Mouse (Mus musculus): Measurements from ENCODE around the gene Ccdc6.
A peak's percentile ranks its signal among the peaks of the same experiment; 100 is the strongest.
"Not testable (repeated sequence)": the region's sequence is repeated elsewhere in the genome, so short reads cannot be mapped to it uniquely, and the experiment has no call there.

Gene Ccdc6

DNA sequence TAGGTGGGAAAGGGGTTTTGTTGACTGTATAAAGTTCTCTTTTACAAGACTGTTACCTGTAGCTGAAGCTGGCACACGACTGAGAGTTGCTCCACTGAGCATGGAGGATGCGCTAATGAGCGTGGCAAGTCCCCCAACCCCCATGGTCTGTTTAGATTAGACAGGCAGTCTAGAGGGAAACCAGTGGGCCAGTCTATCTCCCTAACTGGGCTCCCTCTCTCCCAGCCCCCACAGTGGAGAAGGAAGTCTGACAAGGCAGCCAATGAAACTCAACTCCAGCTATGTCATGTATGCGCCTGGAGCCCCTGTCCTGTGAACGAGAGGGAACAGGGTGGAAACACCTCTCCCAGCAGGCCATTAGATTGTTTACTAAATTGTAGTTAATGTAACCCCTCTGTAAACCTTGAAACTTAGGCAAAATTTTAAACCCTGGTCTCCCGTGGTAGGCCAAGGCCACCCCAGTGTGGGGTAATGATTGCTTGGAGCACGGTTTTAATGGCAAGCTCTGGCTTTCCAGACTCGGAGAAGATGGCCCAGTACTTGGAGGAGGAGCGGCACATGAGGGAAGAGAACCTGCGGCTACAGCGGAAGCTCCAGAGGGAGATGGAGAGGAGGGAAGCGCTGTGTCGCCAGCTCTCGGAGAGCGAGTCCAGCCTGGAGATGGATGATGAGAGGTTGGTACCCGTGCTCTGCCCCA lies 77.7 kb downstream of the Ccdc6 start:
- no peak for DNase-seq

DNA sequence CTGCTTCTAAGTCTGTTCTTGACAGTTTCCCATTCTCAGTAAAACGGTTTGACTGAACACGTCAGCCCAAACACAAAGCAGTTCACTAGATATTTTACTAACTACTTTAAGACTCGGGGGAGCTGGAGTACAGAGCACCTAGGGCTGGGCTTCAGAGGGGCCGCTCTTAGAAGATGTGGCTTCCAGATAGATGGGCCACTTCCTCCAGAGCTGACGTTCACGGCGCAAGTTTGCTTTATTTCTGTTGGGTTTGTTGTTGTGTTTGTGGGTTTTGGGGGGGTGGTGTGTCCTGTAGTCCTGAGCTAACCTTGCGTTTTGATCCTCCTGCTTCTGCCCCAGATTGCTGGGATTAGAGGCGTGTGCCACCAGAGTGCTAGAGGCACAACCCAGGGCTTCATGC lies 83.8 kb downstream of the Ccdc6 start:
- no peak for DNase-seq

DNA sequence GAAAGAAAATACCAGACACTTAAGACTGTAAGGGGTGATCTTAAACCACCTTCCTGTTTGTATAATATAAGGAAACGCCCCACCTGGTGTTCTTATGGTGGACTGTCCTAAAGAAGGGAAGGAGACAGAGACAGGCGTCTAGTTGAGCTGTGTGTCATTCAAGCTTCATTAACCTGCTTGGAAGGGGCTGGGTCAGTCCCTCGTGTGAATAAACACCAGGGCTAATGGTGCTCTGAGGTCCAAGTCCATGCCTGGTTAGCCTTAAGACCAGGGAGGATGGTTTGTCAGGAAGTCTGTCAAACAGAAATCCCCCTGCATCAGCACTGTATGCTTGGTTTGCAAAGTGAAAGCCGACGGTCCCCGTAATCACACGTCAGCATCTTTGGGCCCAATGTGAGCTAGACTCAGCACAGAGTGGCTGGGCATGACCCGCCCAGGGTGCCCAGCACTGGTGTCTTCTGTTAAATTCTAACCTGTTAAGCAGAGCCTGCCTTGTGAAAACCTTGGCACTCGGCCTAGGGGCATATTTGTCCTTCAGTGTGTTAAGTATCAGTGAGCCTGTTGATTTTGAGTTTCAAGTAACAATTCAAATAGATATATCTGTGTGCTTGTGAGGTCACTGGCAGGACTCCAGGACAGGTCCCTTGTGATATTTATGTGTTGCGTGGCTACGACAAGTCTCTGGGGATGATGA lies 84.5 kb downstream of the Ccdc6 start:
- peak; percentile 96 for DNase-seq

DNA sequence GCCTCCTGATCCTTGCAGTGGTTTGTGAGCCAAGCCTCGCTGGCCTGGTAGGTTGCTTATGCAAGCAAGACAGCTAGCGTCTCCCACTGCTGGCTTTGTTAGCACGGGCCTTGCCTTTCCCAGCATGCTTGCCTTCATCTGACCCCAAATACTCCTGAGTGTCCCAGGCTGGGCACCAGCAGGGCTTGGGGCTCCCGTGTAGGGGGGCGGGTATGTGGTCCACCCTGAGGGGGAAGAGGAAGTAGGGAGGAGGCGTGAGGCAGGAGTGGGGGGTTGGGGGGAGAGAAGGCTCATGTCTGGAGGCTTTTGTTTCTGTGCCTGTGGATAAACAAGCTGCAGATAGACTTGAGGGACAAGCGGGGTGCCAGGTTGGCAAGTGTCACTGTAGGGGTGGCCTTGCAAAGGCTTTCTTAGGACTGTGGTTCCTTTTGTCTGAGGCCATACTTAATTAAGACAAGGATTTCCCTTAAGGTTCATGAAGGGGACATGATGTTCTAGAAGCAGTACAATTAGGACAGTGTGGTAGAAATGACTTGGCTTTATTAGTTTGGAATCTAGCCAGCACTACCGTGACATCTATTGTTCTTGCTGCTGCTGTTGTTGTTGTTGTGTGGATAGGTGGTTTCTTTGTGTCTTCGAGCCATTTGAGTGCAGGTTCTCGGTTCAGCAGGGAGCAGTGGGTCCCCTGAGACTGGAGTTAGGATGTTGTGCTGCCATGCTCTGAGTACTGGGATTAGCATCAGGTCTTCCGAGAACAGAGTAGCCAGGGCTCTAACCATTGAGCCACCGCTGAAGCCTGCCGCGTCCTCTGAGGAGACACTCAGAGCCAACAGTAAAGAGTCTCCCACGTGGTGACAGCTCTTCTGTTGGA lies 86.5 kb downstream of the Ccdc6 start:
- peak; percentile 54 for DNase-seq

DNA sequence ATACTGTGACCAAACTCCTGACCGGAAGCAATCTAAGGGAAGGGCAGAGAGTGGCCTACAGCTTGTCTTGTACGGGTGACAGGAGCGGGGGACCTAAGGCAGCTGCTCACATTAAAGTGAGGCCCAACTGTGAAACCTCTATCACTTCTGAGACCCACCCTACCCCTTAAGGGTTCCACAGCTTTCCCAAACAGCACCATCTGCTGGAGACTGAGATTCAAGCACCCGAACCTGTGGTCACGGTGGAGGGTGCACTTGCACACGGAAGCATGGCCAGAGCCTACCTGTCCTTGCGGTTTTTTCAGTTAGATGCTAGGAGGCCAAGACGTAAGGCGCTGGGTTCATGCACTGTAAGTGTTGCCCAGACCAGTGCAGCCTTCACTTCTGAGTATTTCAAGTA lies 89.2 kb downstream of the Ccdc6 start:
- no peak for DNase-seq

DNA sequence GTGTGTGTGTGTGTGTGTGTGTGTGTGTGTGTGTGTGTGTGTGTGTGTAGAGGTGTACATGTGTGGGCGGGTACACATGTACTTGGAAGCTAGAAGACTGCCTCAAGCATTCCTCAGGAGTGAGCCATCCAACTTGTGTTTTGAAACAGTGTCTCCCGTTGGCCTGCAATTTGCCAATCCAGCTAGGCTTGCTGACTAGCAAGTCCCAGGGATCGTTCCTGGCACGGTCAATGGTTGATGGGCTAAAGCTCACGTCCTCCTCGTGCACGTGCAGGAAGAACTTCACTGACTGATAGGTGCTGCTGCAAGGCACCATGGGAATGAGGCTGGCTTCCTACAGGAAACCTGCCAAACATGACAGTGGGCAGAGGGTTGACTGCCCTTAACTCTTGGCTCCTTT lies 89.7 kb downstream of the Ccdc6 start:
- DNase-seq: peak; percentile 77

DNA sequence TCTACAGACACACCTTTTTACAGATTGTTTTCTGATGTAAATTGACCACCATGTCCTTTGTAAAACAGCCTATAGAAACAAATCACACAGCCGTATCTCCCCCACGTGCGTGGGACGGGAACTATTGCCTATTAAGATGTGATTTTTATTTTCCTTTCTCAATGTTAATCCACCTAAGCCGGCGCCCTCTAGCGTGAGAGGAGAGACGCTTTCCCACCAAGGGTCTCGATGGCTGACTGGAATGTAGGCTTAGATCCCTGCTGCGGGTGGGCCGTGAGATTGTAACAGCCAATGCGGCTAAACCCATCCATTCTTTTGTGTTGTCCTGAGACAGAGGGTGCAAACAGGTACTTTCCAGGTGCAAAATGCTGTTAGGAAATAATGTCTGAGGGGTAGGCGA lies 92.9 kb downstream of the Ccdc6 start:
- DNase-seq: no peak

DNA sequence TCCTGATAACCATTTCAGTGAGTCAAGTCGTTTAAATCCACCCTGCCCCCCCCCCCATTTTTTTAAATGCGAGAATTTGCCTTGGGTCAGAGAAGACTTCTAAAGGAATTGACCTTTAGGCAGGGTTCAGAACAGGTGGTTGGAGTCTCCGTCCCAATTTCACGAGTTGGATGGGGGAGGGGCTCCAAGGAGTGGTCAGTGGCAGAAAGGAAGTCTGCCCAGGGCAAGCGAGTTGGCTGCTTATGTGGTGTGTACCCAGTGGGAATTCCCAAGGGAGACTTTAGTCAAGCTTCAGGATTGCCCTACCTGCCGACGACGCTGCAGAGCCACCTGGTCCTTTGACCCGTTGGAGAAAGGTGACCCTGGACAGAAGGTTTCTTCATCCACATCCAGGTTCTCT lies 97.4 kb downstream of the Ccdc6 start:
- DNase-seq: no peak

DNA sequence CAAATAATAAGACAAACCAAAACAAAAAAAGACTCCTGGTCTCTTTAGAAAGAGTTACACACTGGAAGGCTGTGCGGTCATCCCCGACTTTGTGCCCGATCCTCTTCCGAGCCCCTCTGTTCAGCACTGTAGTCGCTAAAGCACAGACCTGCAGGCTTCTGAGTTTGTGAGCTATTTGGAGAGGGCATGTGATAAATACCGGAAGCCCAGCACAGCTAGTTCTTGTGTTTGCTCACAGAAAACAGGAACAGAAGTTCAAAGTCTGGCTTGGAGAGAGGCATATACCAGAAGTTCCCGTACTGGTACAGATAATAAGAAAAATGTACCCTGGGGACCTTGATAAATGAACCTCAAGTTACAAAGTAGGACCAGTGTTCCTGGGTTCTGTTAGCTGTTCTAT lies 98.4 kb downstream of the Ccdc6 start:
- no peak for DNase-seq

DNA sequence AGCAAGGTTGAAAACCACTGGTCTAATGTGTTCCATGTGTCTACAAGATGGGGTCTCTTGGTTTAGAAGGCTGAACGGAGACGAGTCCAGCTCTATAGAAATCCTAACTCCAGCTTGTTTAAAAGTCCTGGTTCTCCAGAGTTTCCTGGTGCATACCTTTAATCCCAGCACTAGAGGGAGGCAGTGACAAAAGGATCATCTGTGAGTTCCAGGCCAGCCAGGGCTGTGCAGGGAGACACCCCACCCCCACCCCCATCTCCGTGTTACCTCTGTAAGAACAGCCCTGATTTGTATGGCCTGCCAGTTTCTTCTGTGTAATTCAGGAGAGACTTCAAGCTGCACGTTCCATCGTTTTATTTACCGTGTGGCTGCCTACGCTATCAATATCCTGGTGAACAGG lies 98.9 kb downstream of the Ccdc6 start:
- DNase-seq: peak; percentile 46

DNA sequence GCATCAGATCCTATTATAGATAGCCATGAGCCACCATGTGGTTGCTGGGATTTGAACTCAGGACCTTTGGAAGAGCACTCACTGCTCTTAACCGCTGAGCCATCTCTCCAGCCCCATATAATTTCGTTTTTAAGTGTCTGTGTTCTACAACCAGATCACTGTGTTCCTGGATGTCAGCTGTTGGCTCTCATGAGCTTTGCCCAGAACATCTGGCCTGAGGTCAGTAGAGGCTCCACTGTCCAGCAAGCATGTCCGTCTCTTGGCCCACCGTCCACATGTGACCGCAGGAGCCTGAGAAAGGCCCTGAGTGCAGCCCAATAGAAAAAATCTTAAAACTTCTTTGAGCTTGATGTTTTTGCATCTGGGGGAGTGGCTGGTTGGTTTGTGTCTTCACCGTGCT lies 99.7 kb downstream of the Ccdc6 start:
- no peak for DNase-seq

DNA sequence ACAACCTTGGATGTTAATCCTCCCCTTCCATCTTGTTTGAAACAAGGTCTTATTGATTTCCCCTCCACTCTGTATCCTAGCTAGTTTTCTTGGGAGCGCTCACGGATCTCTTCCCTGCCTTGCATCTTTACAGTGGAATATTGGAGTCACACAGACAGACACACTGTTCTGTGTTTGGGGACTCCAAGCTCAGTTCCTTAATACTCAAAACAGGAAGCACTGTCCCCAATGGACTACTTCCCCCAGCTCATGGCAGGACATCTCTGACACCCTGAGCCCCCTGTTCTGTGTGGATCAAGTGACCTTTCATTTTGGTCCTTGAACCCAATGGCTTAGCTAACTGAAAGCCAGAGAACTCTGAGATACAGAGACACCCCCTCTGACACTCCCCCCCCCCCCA lies 100.7 kb downstream of the Ccdc6 start:
- no peak for DNase-seq

DNA sequence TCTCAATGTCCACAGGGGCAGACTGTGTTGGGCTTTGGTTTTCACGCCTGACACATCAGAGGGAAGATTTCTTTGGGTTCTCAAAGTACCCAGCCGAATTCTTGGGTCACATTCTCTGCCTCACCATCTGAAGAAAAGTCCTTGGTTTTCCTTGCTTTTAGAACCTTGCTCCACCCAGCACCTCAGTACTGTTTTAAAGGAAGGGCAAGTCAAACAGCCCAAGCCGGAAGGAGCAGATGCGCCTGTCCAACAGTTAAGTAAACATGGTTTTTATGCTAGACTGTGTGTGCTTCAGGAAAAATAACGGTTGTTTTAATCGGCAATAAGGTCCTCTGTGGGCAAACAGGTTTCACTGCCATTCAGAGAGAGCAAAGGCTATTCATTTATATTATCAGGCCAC lies 101.1 kb downstream of the Ccdc6 start:
- DNase-seq: no peak

DNA sequence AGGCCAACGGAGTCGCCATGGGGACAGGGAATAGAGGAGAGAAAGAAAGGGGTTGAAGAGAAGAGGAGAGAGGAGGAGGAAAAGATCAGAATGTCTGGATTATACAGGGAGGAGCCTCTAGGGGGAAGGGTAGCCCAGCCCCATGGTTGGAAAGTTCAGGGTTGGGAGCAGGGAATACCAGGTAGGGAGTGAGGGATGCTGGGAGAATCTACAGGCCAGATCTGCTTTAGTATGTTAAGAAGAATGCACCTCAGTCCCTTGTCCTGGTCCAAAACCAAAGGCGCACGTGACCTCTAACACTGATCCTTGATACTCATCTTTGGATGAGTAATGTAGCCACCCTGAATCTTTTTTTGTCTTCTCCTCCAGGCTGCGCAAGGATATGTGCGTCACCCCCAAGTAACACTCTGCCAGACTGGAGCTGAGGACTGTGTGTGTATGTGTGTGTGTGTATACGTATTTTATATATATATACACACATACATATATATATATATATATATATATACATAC lies 102.1 kb downstream of the Ccdc6 start:
- no peak for DNase-seq

DNA sequence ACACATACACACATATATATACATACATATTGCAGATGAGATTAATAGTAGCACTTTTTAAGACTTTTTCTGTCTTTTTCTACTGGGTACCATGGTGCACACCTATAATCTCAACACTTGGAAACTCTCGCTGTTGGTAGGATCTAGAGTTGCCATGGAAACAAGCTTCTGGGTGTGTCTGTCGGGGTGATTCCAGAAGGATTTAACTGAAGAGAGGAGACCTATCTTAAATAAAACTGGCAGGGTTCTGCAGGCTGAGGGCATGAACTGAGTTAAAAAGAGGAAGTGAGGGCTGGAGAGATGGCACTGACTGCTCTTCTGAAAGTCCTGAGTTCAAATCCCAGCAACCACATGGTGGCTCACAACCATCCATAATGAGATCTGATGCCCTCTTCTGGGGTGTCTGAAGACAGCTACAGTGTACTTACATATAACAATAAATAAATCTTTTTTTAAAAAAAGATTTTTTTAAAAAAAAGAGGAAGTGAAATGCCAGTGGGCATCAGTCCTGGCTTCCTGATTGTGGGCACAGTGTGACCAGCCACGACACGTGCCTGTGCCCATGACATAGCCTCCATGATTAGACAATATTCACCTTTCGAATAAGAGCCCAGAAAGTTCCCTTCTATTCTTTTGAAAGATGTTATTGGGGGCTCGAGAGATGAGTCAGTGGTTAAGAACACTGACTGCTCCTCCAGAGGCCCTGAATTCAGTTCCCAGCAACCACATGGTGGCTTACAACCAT lies 102.7 kb downstream of the Ccdc6 start:
- DNase-seq: no peak

DNA sequence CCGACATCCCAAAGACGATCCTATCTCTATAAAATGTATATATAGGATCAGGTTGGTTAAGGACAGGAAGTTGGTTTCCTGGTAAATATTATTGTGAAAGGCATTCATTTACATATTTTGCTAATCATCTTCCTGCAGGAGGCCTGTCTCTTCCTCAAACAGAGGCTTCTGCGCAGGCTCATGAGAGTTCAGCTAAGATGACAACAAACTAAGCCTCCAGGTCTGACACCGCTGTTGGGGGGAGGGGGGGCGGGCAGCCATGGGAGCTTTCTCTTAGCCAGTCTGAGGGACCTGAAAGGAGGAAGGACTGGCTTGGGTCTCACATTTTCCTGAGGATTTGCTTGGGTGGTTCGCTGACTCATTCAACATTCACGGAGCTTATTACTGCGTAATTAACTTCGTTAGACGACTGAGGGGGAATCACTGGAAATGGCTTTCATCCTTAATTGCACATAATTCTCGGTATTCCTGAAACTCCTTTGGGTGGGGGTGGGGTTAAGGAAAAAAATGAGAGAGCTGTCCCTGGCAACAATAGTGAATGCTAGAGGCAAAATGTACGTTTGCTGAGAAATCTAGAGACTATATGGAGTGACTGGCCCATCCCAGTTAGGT lies 104.1 kb downstream of the Ccdc6 start:
- no peak for DNase-seq

DNA sequence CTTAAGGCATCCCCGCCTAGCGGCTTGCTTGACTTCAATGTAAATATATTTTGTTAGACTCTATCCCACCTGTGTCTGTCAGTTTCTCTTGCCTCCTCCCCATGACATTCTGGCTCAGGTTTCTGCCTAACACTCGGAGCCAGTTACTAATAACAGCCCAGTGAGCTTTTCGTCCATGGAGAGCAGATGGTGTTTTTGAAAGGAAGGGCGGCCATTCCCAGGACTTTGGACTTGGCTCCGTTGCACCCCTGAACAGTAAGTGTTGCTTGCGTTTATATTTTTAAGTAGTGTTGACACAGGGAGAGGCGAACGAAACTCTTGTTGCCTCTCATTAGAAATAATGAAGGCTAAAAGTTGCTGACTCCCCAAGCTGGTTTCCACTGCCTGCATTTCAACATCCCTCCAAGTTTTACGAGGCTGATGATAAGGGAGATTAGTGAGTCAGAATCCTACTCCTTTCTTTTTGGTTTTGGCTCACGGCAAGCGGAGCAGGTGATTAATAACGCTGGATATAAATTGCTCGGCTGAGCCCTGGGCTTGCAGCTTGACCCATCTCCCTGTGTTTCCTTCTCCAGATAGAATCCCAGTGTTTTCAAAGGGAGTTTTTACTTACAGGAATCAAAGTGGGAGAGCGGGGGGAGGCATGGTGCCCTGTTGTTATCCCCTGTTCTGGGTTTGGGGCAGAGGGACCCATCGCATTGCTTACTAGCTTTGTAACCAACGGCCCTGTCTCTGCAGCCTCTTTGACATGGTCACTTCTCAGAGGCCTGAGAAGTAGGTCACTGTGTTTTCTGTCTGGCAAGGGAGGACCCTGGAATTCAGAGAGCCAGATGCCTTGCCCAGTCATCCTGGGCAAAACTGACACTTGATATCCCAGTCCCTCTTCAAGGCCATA lies 107.8 kb downstream of the Ccdc6 start, which contains the start of gene Mrln:
Mrln (plus strand) TSS at position 160 of the 895 bp plus-strand sequence.
- DNase-seq: no peak

DNA sequence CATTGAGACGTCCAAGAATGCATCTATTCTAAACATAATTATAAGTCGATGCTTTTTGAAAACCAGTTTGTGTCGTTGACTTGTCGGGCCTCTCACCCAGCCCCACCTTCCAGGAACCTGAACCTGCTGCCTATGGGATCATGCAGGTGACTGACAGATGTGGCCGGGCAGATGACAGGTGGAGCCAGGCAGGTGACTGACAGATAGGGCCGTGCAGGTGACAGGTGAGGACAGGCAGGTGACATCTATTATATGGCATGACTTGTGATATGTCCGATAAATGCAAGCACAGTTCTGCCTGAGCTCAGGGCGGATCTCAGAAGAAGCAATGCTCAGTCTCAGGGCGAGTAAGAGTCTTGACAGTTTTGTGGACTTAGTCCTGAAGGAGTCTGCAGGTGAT lies 114.4 kb downstream of the Ccdc6 start:
- no peak for DNase-seq

DNA sequence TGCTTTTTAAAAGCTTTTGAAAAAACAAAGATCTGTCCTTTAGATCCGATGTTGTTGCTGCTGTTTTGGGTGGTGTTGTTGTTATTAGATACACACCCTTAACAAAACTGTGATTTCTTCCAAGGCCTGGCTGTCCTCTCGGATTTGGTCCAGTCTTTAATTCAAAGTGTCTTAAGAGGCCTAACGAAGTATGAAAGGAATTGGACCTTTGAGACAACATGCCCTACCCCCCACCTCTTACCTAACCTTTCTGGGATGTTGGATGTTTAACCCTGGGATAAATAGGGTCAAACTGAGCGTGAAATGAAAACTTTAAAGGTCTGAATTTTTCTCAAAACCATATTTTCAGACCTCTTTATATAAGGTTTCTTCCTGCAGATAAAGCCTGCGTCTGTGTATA lies 124.0 kb downstream of the Ccdc6 start:
- peak; percentile 78 for DNase-seq

DNA sequence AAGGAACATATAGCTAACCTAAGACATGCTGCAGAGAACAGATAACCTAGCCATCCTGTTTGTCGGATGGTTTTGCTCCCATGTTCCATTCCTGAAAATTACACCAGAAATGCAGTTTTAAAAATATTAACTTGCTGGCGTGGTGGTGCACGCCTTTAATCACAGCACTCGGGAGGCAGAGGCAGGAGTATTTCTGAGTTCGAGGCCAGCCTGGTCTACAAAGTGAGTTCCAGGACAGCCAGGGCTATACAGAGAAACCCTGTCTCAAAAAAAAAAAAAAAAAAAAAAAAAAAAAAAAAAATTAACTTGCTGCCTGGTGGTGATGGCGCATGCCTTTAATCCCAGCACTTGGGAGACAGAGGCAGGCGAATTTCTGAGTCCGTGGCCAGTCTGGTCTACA lies 125.3 kb downstream of the Ccdc6 start:
- DNase-seq: not testable (repeated sequence)

DNA sequence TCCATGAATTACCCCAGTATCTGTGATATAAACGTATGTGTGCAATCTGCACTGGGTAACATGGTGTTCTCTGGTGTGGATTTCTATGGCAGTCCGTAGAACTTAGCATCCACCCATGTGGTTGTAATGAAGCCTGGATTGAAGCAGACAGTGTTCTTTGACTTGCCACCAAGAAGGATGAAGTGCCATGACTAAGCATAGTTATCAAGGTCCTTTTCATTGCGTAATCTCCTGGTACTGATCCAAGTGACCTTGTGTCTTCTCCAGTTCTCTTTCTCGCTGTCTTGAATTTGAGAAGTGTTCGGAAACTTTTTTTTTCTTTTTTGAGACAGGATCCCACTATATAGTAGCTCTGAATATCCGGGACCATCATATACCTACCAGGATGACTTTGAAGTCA lies 127.7 kb downstream of the Ccdc6 start:
- peak; percentile 59 for DNase-seq

Measured in kidney, adult 11 months (tissue).